In the genomic region with DNA sequence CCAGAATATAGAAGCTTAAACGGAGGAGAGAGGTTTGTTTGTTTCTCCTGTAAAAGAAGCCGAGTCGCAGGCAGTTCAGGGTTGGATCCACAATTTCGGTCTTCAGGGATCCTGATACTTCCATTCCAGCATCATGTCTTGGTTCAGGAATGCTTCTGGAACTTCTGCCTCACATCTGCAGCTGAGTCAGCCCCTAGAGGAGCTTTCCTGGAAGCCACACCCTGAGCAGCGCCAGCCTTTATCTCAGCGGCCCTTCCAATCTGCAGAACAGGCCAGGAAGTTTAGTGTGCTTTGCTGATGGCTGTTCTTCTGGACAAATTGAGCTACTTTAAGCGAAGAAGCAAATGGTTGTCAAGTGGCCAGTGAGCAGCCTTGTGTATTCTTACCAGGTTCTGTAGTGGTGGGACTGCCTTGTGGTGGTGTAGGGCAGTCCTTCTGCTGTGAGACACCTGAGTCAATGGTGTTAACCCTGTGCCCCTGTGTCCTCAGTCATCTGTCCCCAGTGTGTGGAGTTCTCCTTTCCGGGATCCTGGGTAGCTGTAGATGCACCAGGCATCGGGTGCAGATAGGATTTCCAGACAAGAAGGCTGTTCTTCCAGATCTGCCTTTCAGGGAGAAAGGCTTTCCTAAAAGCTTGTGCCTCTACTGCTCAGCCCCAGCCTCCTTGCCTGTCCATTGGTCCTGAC, we compare ENCODE assay signal across 15 mouse cellular contexts.
DNase-seq lines count a peak whose midpoint lies in the region; ATAC-seq and TF ChIP-seq lines count a peak whose summit lies in the region.
"Had no signal": no experiment of that assay in that cellular context is flagged by ENCODE, and none has a peak within 500 bp of the region (broad histone marks: within the 10 kb centered on the region; RNA-seq: fewer than 3 reads in every experiment).

No protein-coding gene starts in this region.

- intact Hi-C loops in heart, postnatal 36 days (cut with DNase I): no loop called here

- TF ChIP-seq CTCF in hindbrain, postnatal 0 days (IDR thresholded peaks at IDR 0.05; ENCODE audit: low read depth): no peak
- no peak for TF ChIP-seq CTCF in intestine, postnatal 0 days (IDR thresholded peaks at IDR 0.05; ENCODE audit: low read depth)

- peaks cover 28% of the 10 kb centered on the region for H3K4me1 ChIP-seq in megakaryocyte, embryonic 14.5 days
- no peaks in the 10 kb centered on the region for H3K4me1 ChIP-seq in hindbrain, postnatal 0 days (ENCODE audit: insufficient read depth, low read length)
- no peaks in the 10 kb centered on the region for H3K4me1 ChIP-seq in intestine, postnatal 0 days (replicated peaks; ENCODE audit: control insufficient read depth, insufficient read depth, low read length)
- H3K4me1 ChIP-seq: hindbrain, embryonic 13.5 days had no signal

- H3K36me3 ChIP-seq in megakaryocyte, embryonic 14.5 days (replicated peaks; ENCODE audit: low read length): peaks cover 10% of the 10 kb centered on the region
- no peaks in the 10 kb centered on the region for H3K36me3 ChIP-seq in hindbrain, postnatal 0 days (ENCODE audit: insufficient read depth, low read length)
- H3K36me3 ChIP-seq in intestine, postnatal 0 days (ENCODE audit: control insufficient read depth, insufficient read depth): no peaks in the 10 kb centered on the region
- H3K36me3 ChIP-seq: hindbrain, embryonic 13.5 days had no signal

- 90% methylated on average over 9 of the region's 9 CpGs for WGBS in hindbrain, postnatal 0 days
- WGBS in intestine, postnatal 0 days: 74% methylated on average over 9 of the region's 9 CpGs

- H3K27me3 ChIP-seq in megakaryocyte, embryonic 14.5 days (replicated peaks): no peaks in the 10 kb centered on the region
- H3K27me3 ChIP-seq in hindbrain, postnatal 0 days (ENCODE audit: insufficient read depth, low read length): no peaks in the 10 kb centered on the region
- no peaks in the 10 kb centered on the region for H3K27me3 ChIP-seq in intestine, postnatal 0 days (replicated peaks; ENCODE audit: control insufficient read depth, insufficient read depth, low read length)
- H3K27me3 ChIP-seq: hindbrain, embryonic 13.5 days had no signal

- peaks cover 13% of the 10 kb centered on the region; the same call in 1 of the 2 replicates for H3K9me3 ChIP-seq in megakaryocyte, embryonic 14.5 days
- no peaks in the 10 kb centered on the region for H3K9me3 ChIP-seq in hindbrain, postnatal 0 days (ENCODE audit: low read length)
- H3K9me3 ChIP-seq in intestine, postnatal 0 days (ENCODE audit: control insufficient read depth): no peaks in the 10 kb centered on the region
- H3K9me3 ChIP-seq: hindbrain, embryonic 13.5 days had no signal

- no peak overlapping the region for H3K27ac ChIP-seq in hindbrain, postnatal 0 days
- no peak overlapping the region for H3K27ac ChIP-seq in intestine, postnatal 0 days (ENCODE audit: low read depth, low read length)
- H3K27ac ChIP-seq: hindbrain, embryonic 13.5 days had no signal

- no peak for ATAC-seq in megakaryocyte, adult 5-6 weeks (ENCODE audit: poor library complexity, severe bottlenecking)
- no peak for ATAC-seq in hindbrain, postnatal 0 days
- no peak for ATAC-seq in intestine, postnatal 0 days

- DNase-seq in gastrocnemius, postnatal 25 days: peak; percentile 76
- DNase-seq in heart, postnatal 36 days: peak; percentile 32 to 37
- DNase-seq in thymus, postnatal 25 days: no peak
- no peak for DNase-seq in hindbrain, postnatal 0 days (ENCODE audit: low spot score)
- DNase-seq in embryo, embryonic 10.5 days (ENCODE audit: low spot score): no peak
- DNase-seq: cerebellum, adult 9-10 months; kidney, adult 2 months; lung, embryonic 14.5 days; right cerebral cortex, postnatal 4 days; thymus, postnatal 4 days had no signal

- H3K9ac ChIP-seq in hindbrain, postnatal 0 days (replicated peaks; ENCODE audit: low read length): no peak overlapping the region
- no peak overlapping the region for H3K9ac ChIP-seq in intestine, postnatal 0 days (ENCODE audit: low read depth, low read length)
- H3K9ac ChIP-seq: hindbrain, embryonic 13.5 days; lung, embryonic 14.5 days had no signal

- H3K4me2 ChIP-seq in hindbrain, postnatal 0 days (ENCODE audit: low read depth, low read length): no peak overlapping the region
- H3K4me2 ChIP-seq in intestine, postnatal 0 days (replicated peaks; ENCODE audit: low read depth): no peak overlapping the region
- H3K4me2 ChIP-seq: hindbrain, embryonic 13.5 days; lung, embryonic 14.5 days; midbrain, embryonic 11.5 days had no signal

- peak overlapping the region; percentile 65 for H3K4me3 ChIP-seq in megakaryocyte, embryonic 14.5 days (replicated peaks)
- H3K4me3 ChIP-seq in hindbrain, postnatal 0 days (ENCODE audit: low read length): no peak overlapping the region
- H3K4me3 ChIP-seq in intestine, postnatal 0 days (ENCODE audit: low read depth, low read length): no peak overlapping the region
- H3K4me3 ChIP-seq: hindbrain, embryonic 13.5 days had no signal

Comparison
In these comparisons a context has a peak if more than half of its experiments do, and no peak if none do; other contexts are left out.
1. DNase-seq: peak in gastrocnemius, postnatal 25 days (single experiment) and heart, postnatal 36 days (2 of 2); none in thymus, postnatal 25 days (single experiment), hindbrain, postnatal 0 days (single experiment) and embryo, embryonic 10.5 days (single experiment).